Mouse (Mus musculus): ENCODE data around the gene Hspe1.

- TF ChIP-seq CTCF (IDR thresholded peaks at IDR 0.05; ENCODE audit: low read depth) (no peak), EP300 (IDR thresholded peaks at IDR 0.05; ENCODE audit: low read depth) (no peak)
Observed at GRCm38 (mm10) chr1:55123561-55123960, 35.6 kb downstream of the Hspe1 start.

All from liver, embryonic 14.5 days (tissue).